Mouse (Mus musculus) intestine, embryonic 14.5 days (tissue): ENCODE measurements around the gene Cdhr2. TPM values are rescaled to one million over a fixed set of nuclear protein-coding genes. Genes with fewer than 3 reads are reported as not detected.

Source experiments
- ATAC-seq: fragments of 200-750 bp; cut with Nextera tagmentation; replicated peaks from 2 replicates; pipeline ENCODE4 v1.8.0; 2017; ENCODE audit warnings: low read depth, moderate number of reproducible peaks, moderate TSS enrichment, moderate library complexity; ENCODE audit not compliant: low FRiP score, low TSS enrichment
- DNase-seq: peaks from one replicate; pipeline ENCODE4 v3.0.0-alpha.2; 2018; ENCODE audit warnings: low spot score
- H3K27ac ChIP-seq: fragments of 300-500 bp; sonication (generic); 2 replicates; pipeline ENCODE4 v1.5.1; 2014; ENCODE audit warnings: low read depth, mild to moderate bottlenecking, control low read depth
- H3K27me3 ChIP-seq: fragments of 300-500 bp; sonication (generic); replicated peaks from 2 replicates; pipeline ENCODE4 v1.6.1; 2014; ENCODE audit warnings: low read length, control low read depth; ENCODE audit not compliant: control insufficient read depth, insufficient read depth
- H3K36me3 ChIP-seq: fragments of 300-500 bp; sonication (generic); 2 replicates; pipeline ENCODE4 v1.6.1; 2014; ENCODE audit warnings: low read length, control low read depth; ENCODE audit not compliant: control insufficient read depth, insufficient read depth
- H3K4me1 ChIP-seq: fragments of 300-500 bp; sonication (generic); replicated peaks from 2 replicates; pipeline ENCODE4 v1.6.1; 2014; ENCODE audit warnings: low read length, control low read depth, mixed read lengths; ENCODE audit not compliant: control insufficient read depth, insufficient read depth
- H3K4me2 ChIP-seq: fragments of 300-500 bp; sonication (generic); 2 replicates; pipeline ENCODE4 v1.6.1; 2014; ENCODE audit warnings: low read length
- H3K4me3 ChIP-seq: fragments of 300-500 bp; sonication (generic); 2 replicates; pipeline ENCODE4 v1.5.1; 2014; ENCODE audit warnings: low read depth, low read length, control low read depth, mixed read lengths
- H3K9ac ChIP-seq: fragments of 300-500 bp; sonication (generic); 2 replicates; pipeline ENCODE4 v1.6.1; 2014; ENCODE audit warnings: mild to moderate bottlenecking, low read length
- H3K9me3 ChIP-seq: fragments of 300-500 bp; sonication (generic); 2 replicates; pipeline ENCODE4 v1.6.1; 2016; ENCODE audit warnings: low read length, control low read depth; ENCODE audit not compliant: control insufficient read depth
- WGBS: fragments of 180-500 bp; shearing (Covaris S2); extraction: QIAGEN DNeasy Blood & Tissue Kit; methylation state at CpG from one replicate; pipeline ENCODE4 v1.1.7; 2014; 5-methylcytosine and 5-hydroxymethylcytosine counted together
- polyA plus RNA-seq: library from polyadenylated mRNA; unstranded; fragments of >200 nt; fragmentation: Nextera tagmentation; extraction: Ambion mirVana; gene quantifications from 2 replicates; pipeline ENCODE4 v1.2.1, GENCODE M21; 2014

The Cdhr2 gene
- polyA plus RNA-seq, 1 experiment from 2014 or later = 11.8 TPM

- ATAC-seq = no peak
- H3K9me3 ChIP-seq = no peaks in the 10 kb centered on the region
- no peak overlapping the region for H3K4me2 ChIP-seq
- no peak for DNase-seq
- H3K36me3 ChIP-seq = peaks cover 59% of the 10 kb centered on the region
- no peak overlapping the region for H3K27ac ChIP-seq
- H3K4me3 ChIP-seq = no peak overlapping the region
- peaks cover 7% of the 10 kb centered on the region for H3K4me1 ChIP-seq
- H3K27me3 ChIP-seq = no peaks in the 10 kb centered on the region
- no peak overlapping the region for H3K9ac ChIP-seq
- WGBS = 84% methylated on average over 17 of the region's 17 CpGs
Observed at GRCm38 (mm10) chr13:54680184-54680853, 20.9 kb upstream of the Cdhr2 start.

DNA sequence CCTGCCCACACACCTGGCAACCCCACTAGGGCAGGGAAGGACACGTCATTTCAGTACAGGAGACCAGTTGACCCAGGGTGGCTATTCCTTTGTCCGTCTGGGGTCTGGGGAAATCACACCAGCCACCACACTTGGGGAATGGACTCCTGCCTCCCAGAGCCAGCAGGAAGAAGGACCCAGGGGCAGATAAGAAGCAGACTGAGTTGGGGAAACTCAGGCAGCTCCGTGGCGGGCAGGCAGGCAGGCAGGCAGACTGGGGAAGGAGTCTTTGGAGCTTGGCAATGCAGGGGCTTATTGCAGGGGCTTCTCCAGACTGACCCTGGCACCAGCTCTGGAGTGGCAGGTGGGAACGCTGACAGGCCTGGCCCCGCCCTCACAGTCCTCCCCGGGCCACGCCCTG lies 20.0 kb upstream of the Cdhr2 start:
- 77% methylated on average over 8 of the region's 8 CpGs for WGBS
- DNase-seq (no peak), ATAC-seq (no peak)
- Histone ChIP-seq H3K9me3 (no peaks in the 10 kb centered on the region), H3K4me2 (no peak overlapping the region), H3K4me1 (peaks cover 17% of the 10 kb centered on the region), H3K27me3 (no peaks in the 10 kb centered on the region), H3K36me3 (peaks cover 59% of the 10 kb centered on the region), H3K4me3 (no peak overlapping the region), H3K9ac (no peak overlapping the region), H3K27ac (no peak overlapping the region)

GRCm38 (mm10) chr13:54683301-54683700 lies 18.0 kb upstream of the Cdhr2 start:
- Histone ChIP-seq H3K27ac (no peak overlapping the region), H3K4me2 (no peak overlapping the region), H3K36me3 (peaks cover 59% of the 10 kb centered on the region), H3K9me3 (no peaks in the 10 kb centered on the region), H3K4me3 (no peak overlapping the region), H3K9ac (no peak overlapping the region), H3K27me3 (no peaks in the 10 kb centered on the region), H3K4me1 (peaks cover 17% of the 10 kb centered on the region)
- WGBS = 90% methylated on average over 3 of the region's 3 CpGs
- DNase-seq (no peak), ATAC-seq (no peak)

DNA sequence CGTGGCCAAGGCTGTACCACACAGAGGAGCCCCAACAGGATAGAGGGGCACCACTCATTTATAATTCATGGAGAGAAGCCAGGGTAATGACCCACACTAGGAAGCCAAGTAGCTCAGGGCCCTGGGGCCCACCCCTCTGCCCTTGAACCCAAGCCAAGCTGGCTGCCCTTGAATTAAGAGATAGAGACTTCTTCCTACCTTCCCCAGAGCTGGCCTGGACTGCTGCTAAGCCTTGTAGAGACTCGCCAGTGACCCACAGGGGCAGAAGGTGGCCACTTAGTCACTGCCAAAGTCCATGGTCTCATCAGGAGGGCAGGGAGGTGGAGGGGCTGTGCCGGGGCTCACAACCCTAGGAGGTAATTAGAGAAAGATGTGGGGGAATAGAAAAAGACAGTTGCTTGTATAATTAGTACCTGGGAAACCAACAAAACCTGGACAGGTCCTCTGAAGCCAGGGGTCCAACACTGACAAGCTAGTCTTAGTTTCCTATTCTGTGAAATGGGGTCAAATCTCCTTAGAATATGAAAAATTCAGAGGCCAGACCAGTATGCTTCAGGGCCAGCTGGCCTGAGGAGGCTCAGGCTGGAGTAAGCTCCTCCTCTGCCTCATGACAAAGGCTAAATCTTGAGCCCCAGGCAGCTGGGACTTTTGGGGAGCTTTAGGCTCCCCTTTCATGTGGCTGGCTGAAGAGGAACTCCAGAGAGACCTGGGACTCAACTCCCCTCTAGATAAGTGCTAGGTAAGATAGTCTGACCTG lies 16.9 kb upstream of the Cdhr2 start:
- Histone ChIP-seq H3K4me2 (0 out of 2 replicates have a peak overlapping the region, but pooled peaks have one; percentile 57), H3K9me3 (no peaks in the 10 kb centered on the region), H3K36me3 (peaks cover 50% of the 10 kb centered on the region), H3K4me3 (0 out of 2 replicates have a peak overlapping the region, but pooled peaks have one; percentile 89), H3K27ac (no peak overlapping the region), H3K9ac (no peak overlapping the region), H3K4me1 (peaks cover 19% of the 10 kb centered on the region), H3K27me3 (no peaks in the 10 kb centered on the region)
- no peak for DNase-seq
- ATAC-seq = no peak
- WGBS = 69% methylated on average over 3 of the region's 3 CpGs

DNA sequence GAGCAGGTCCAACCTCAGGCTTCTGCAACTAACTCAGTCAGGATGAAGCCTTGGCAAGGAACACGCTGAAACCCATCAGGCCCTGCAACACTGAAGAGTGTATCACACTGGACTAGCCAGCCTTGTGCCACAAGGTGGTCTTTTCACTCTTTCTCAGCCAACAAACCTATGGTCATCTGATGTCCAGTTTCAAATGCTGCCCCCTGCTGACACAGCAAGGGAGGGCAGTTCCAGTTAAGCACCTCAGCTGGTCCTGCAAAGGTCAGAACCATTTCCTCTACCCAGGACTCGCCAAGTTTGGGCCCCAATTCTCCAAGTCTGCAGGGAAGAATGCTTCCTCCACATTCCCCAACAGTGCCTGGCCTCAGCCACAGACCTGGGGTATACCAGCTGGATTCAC lies 16.1 kb upstream of the Cdhr2 start:
- peak overlapping the region; percentile 89 for H3K4me3 ChIP-seq
- DNase-seq = no peak

DNA sequence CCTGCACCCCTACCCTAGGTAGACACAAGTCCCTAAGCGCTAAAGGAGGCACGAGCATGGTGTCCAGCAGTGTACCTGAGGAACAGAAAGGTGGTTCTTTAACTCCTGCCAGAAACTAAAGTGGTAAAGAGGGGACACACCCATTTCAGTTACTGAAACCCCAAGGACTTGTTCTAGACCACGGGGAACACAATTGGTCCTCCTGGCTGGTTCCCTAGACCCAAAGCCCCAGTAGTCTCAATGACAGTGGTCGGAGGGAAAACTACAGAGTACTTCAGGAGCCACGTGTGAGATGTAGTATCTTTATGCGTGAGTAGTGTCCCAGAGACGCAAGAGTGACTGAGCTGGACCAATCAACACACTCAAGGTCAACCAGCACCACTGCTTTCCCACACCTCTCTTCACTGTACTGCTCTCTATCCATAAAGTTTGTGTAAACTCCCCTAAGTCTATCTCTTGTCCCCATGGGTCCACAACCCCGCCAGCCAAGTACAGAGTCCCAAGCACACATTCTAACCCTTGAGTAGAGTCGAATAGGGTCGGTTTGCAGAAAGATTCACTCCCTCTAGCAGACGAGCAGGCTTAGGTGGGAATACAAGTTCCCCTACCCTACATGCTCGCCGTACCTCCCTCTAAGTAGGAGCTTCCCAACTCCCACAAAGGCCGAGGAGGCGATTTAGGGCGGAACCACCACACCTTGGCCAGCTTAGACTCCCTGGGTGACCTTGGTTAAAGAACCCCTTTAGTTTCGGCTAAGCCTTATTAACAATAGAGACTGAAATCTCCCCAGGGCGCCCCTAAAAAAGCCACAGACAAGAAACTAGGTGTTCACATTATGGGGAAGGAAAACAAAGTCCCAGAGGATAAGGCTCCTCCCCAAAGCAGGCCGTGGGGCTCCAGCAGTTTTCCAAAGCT lies 14.9 kb upstream of the Cdhr2 start:
- Histone ChIP-seq H3K9me3 (no peaks in the 10 kb centered on the region), H3K4me2 (peak overlapping the region; percentile 57), H3K4me1 (peaks cover 23% of the 10 kb centered on the region), H3K27me3 (no peaks in the 10 kb centered on the region), H3K4me3 (peak overlapping the region; percentile 89), H3K27ac (peak overlapping the region; percentile 98), H3K36me3 (peaks cover 30% of the 10 kb centered on the region), H3K9ac (peak overlapping the region; percentile 88)
- peak; percentile 68 for DNase-seq
- 4% methylated on average over 19 of the region's 19 CpGs for WGBS
- no peak for ATAC-seq

More for the DNA sequence above, 16.1 kb upstream of the Cdhr2 start:
- no peaks in the 10 kb centered on the region for H3K27me3 ChIP-seq
- no peak for ATAC-seq
- H3K9me3 ChIP-seq = no peaks in the 10 kb centered on the region
- peak overlapping the region; percentile 57 for H3K4me2 ChIP-seq
- peaks cover 42% of the 10 kb centered on the region for H3K36me3 ChIP-seq
- peaks cover 19% of the 10 kb centered on the region for H3K4me1 ChIP-seq
- WGBS = 37% methylated on average over 2 of the region's 2 CpGs
- H3K27ac ChIP-seq = no peak overlapping the region
- H3K9ac ChIP-seq = no peak overlapping the region

DNA sequence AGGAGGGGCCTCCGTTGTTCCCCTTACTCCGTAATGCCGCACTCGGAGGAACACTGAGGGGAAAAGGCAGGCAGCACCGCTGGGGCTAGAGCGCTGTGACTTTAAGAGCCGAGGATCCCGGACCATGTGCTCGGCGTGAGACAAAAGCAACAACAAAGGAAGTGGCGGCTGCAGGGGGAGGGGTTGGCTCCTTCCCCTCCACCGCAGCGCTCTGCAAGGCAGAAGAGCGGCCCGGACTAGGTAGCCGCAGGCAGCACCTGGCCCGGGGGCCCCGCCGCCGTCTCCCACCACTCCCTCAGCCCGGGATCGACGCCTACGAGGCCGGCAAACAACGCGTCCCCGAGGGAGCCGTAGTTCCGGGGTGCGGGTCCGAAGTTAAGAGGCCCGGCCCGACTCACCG lies 14.2 kb upstream of the Cdhr2 start:
- DNase-seq (peak; percentile 89), ATAC-seq (peak; percentile 61)
- Histone ChIP-seq H3K9me3 (no peaks in the 10 kb centered on the region), H3K4me2 (peak overlapping the region; percentile 57), H3K9ac (peak overlapping the region; percentile 88), H3K36me3 (peaks cover 23% of the 10 kb centered on the region), H3K27ac (peak overlapping the region; percentile 98), H3K4me3 (peak overlapping the region; percentile 89), H3K27me3 (no peaks in the 10 kb centered on the region), H3K4me1 (peaks cover 29% of the 10 kb centered on the region)
- WGBS = under 1% methylated on average over 34 of the region's 35 CpGs
